In genomic region chr4:154247207-154248091, GRCm38 (mm10) we compare ENCODE assay signal across 9 mouse cellular contexts. TPM values are rescaled to one million over a fixed set of nuclear protein-coding genes. Genes with fewer than 3 reads are reported as not detected.
DNase-seq lines count a peak whose midpoint lies in the region; ATAC-seq and TF ChIP-seq lines count a peak whose summit lies in the region.
"Had no signal": no experiment of that assay in that cellular context is flagged by ENCODE, and none has a peak within 500 bp of the region (broad histone marks: within the 10 kb centered on the region; RNA-seq: fewer than 3 reads in every experiment).

No protein-coding gene starts in this region.

- in situ Hi-C loops in Patski (cut with MboI; ENCODE audit: low pct_unique_long_range_greater_than_20kb): loop anchor here (25.0 kb wide), 1 partner anchor 1760 kb away; the partner anchor contains the start of genes Kcnab2 and Nphp4

- 0 out of 2 replicates have a peak overlapping the region, but pooled peaks have one; percentile 4 for H3K9ac ChIP-seq in kidney, embryonic 14.5 days (ENCODE audit: low read depth, low read length)
- peak overlapping the region; percentile 56; the same call in 1 of the 2 replicates for H3K9ac ChIP-seq in embryonic facial prominence, embryonic 13.5 days
- no peak overlapping the region for H3K9ac ChIP-seq in liver, embryonic 11.5 days (ENCODE audit: low read depth, low read length)

- no peaks in the 10 kb centered on the region for H3K27me3 ChIP-seq in kidney, embryonic 14.5 days (ENCODE audit: control insufficient read depth, insufficient read depth, low read length)
- no peaks in the 10 kb centered on the region for H3K27me3 ChIP-seq in Patski
- H3K27me3 ChIP-seq in embryonic facial prominence, embryonic 13.5 days: no peaks in the 10 kb centered on the region
- H3K27me3 ChIP-seq in liver, embryonic 11.5 days (replicated peaks; ENCODE audit: control insufficient read depth, insufficient read depth, low read length): no peaks in the 10 kb centered on the region

- H3K4me2 ChIP-seq in kidney, embryonic 14.5 days (replicated peaks; ENCODE audit: low read depth, low read length): no peak overlapping the region
- H3K4me2 ChIP-seq in embryonic facial prominence, embryonic 13.5 days: peak overlapping the region; percentile 38
- peak overlapping the region; percentile 63 for H3K4me2 ChIP-seq in liver, embryonic 11.5 days

- H3K9me3 ChIP-seq in kidney, embryonic 14.5 days (ENCODE audit: control insufficient read depth, low read length): no peaks in the 10 kb centered on the region
- H3K9me3 ChIP-seq in embryonic facial prominence, embryonic 13.5 days: no peaks in the 10 kb centered on the region
- H3K9me3 ChIP-seq in liver, embryonic 11.5 days (ENCODE audit: control insufficient read depth, low read length): no peaks in the 10 kb centered on the region

- POLR2A ChIA-PET in Patski (lab: Charles Lee): interaction anchor here (1.0 kb wide), 1 partner anchor 126 kb away, joined by 3 read pairs; no protein-coding TSS in a partner anchor

- peaks cover 17% of the 10 kb centered on the region; the same call in 1 of the 2 replicates for H3K4me1 ChIP-seq in kidney, embryonic 14.5 days (ENCODE audit: control insufficient read depth, insufficient read depth, low read length)
- peaks cover 62% of the 10 kb centered on the region for H3K4me1 ChIP-seq in embryonic facial prominence, embryonic 13.5 days
- H3K4me1 ChIP-seq in liver, embryonic 11.5 days (replicated peaks; ENCODE audit: control insufficient read depth, insufficient read depth, low read length): peaks cover 10% of the 10 kb centered on the region

- TF ChIP-seq CTCF in Patski (IDR thresholded peaks at IDR 0.05): no peak

- WGBS in kidney, embryonic 14.5 days: 23% methylated on average over 22 of the region's 22 CpGs
- 16% methylated on average over 22 of the region's 22 CpGs for WGBS in embryonic facial prominence, embryonic 13.5 days
- 48% methylated on average over 22 of the region's 22 CpGs for WGBS in liver, embryonic 11.5 days

- no peak overlapping the region for H3K4me3 ChIP-seq in kidney, embryonic 14.5 days (ENCODE audit: low read length)
- no peak overlapping the region for H3K4me3 ChIP-seq in embryonic facial prominence, embryonic 13.5 days
- peak overlapping the region; percentile 36; the same call in 1 of the 2 replicates for H3K4me3 ChIP-seq in liver, embryonic 11.5 days (ENCODE audit: low read depth, low read length)

- CTCF ChIA-PET in Patski (lab: Charles Lee): interaction anchor here (0.8 to 1.3 kb wide), 4 partner anchors 23 to 42 kb away, joined by 3 read pairs; no protein-coding TSS in a partner anchor

- no peak overlapping the region for H3K27ac ChIP-seq in kidney, embryonic 14.5 days (ENCODE audit: low read depth, low read length)
- H3K27ac ChIP-seq in embryonic facial prominence, embryonic 13.5 days: peak overlapping the region; percentile 83
- no peak overlapping the region for H3K27ac ChIP-seq in liver, embryonic 11.5 days (ENCODE audit: low read depth, low read length)

- no peak for DNase-seq in kidney, adult 11 months
- no peak for DNase-seq in Patski (ENCODE audit: low read depth, low spot score)
- DNase-seq in liver, embryonic 11.5 days (ENCODE audit: low spot score): no peak
- no peak for DNase-seq in thymus, adult 18-20 months
- no peak for DNase-seq in layer of hippocampus, adult 9-10 months (ENCODE audit: low spot score)
- DNase-seq in ovary, postnatal 36 days (ENCODE audit: low spot score): no peak

- no peaks in the 10 kb centered on the region for H3K36me3 ChIP-seq in kidney, embryonic 14.5 days (ENCODE audit: control insufficient read depth, insufficient read depth, low read length)
- peaks cover 39% of the 10 kb centered on the region for H3K36me3 ChIP-seq in embryonic facial prominence, embryonic 13.5 days
- H3K36me3 ChIP-seq in liver, embryonic 11.5 days (ENCODE audit: control insufficient read depth, insufficient read depth, low read length): no peaks in the 10 kb centered on the region
- H3K36me3 ChIP-seq: G1E had no signal

- peak; percentile 40 for ATAC-seq in kidney, embryonic 14.5 days (ENCODE audit: low FRiP score, low TSS enrichment)
- peak; percentile 6 for ATAC-seq in Patski
- 0 out of 2 replicates have a peak, but pooled peaks have one; percentile 45 for ATAC-seq in embryonic facial prominence, embryonic 13.5 days (ENCODE audit: insufficient number of reproducible peaks, insufficient read depth, low FRiP score, low TSS enrichment, low read depth)
- ATAC-seq in liver, embryonic 11.5 days (replicated peaks; ENCODE audit: low FRiP score): peak; percentile 10; the same call in 1 of the 2 replicates

RNA-seq across cellular contexts. Expression of gene Arhgef16, which starts 54.0 kb away (rescaled TPM):
- polyA plus RNA-seq in kidney, embryonic 14.5 days (2014; fragmentation: Nextera tagmentation; extraction: Ambion mirVana): 16.3 and 28.2 TPM in 2 replicates
- 1.6 TPM for polyA plus RNA-seq in Patski (2021)
- polyA plus RNA-seq in embryonic facial prominence, embryonic 13.5 days (2015; fragmentation: Nextera tagmentation; extraction: Ambion mirVana): 5.9 and 7.7 TPM in 2 replicates
- polyA plus RNA-seq in liver, embryonic 11.5 days (2014; fragmentation: Nextera tagmentation; extraction: Ambion mirVana): 5.3 and 5.9 TPM in 2 replicates
- polyA plus RNA-seq: G1E had no signal
